Mouse (Mus musculus) embryo, embryonic 11.5 days (tissue): ENCODE results near the gene Cdhr3.
"Not testable (repeated sequence)": the region's sequence is repeated elsewhere in the genome, so short reads cannot be mapped to it uniquely, and the experiment has no call there.

ENCODE experiments used
- DNase-seq: peaks from one replicate; pipeline ENCODE4 v3.0.0-alpha.2; 2012; ENCODE audit warnings: low read depth, low spot score

Gene Cdhr3

GRCm38 (mm10) chr12:33076309-33076708 lies 16.4 kb downstream of the Cdhr3 start:
- DNase-seq: no peak

DNA sequence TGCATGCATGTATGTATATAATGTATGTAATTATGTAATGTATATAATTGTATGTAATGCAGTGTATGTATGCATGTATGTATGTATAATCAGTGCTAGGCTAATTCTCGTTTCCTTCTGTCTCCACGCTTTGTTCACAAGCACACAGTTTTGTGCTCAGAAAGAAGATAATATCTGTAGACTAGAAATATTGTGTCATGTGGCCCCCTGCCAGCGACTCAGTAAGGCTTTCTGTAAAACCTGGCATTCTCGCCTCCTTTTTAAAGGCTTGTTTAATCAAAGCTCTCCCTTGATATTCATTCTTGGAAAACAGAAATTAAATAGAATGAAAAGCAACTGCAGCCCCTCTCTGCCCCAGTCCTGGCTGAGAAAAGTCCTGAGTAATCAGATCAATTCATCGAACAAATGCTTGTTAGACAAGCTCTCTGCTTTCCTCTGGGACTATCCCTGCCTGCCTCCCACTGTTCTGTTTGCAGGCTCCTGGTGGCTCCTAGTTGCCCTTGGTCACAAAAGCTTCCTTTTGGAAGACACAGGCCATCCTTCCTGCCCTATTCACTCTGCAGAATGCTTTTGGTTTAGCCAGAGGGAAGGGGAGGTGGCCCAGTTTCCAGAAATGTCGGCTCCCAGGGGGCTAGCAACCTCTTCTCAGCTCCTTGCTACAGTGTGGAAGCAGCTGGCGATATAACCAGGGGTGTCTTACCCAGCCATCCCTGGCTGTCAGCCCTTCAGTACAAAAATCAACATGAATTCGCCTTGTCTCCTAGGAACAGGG lies 20.6 kb downstream of the Cdhr3 start:
- no peak for DNase-seq

GRCm38 (mm10) chr12:33068977-33069376 lies 23.7 kb downstream of the Cdhr3 start:
- no peak for DNase-seq

DNA sequence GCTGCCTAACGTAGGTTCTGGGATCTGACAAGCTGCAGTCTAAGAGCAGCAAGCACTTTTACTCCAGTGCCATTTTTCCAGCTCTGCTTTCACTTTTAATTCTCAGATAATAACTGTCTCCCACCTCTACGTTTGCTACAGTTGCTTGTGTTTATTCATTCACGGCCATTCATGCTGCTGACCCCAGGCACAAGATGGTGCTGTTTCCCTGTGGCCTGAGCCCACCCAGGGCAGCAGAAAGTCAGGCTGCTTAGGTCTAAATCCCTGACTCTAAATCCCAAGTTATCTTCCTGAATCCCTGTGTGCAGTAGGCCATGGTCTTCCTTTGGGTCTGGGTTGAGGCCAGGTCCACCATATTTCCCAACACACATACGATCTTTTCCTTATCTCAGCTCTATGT lies 26.3 kb downstream of the Cdhr3 start:
- no peak for DNase-seq

GRCm38 (mm10) chr12:33065162-33065561 lies 27.5 kb downstream of the Cdhr3 start:
- no peak for DNase-seq

DNA sequence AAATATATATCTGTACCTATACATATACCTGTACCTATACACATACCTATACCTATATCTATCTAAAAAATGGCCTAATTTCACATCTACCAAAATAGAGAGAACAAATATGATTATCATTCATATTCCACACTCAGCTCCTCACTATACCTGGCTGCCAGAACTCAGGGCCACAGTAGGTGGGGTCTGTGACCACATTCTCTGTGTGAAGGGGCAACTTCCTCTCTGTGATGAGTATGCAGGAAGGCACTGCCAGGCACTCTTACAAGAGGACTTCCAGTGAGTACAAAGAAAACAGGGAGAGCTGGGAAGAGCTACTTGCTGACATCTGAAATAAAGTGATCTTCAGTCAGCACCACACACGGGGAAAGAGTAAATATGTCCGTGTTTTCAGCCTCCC lies 28.4 kb downstream of the Cdhr3 start:
- no peak for DNase-seq

GRCm38 (mm10) chr12:33063250-33063649 lies 29.4 kb downstream of the Cdhr3 start:
- no peak for DNase-seq

DNA sequence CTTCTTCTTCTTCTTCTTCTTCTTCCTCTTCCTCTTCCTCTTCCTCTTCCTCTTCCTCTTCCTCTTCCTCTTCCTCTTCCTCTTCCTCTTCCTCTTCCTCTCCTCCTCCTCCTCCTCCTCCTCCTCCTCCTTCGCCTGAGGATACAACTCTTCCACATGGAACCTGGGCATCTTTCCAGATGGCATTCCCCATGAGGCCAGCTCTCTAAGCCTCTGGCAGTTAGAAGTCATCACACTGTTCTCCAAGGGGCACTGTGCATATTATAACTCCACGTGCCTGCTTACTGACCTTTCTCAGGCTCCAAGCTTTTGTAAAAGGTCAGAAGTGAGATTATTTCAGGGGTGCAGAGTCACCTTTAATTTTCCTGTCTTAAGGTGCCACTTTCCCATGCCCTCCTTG lies 30.3 kb downstream of the Cdhr3 start:
- DNase-seq: not testable (repeated sequence)

- DNase-seq: no peak
Measured at GRCm38 (mm10) chr12:33061651-33062050, 31.0 kb downstream of the Cdhr3 start.

DNA sequence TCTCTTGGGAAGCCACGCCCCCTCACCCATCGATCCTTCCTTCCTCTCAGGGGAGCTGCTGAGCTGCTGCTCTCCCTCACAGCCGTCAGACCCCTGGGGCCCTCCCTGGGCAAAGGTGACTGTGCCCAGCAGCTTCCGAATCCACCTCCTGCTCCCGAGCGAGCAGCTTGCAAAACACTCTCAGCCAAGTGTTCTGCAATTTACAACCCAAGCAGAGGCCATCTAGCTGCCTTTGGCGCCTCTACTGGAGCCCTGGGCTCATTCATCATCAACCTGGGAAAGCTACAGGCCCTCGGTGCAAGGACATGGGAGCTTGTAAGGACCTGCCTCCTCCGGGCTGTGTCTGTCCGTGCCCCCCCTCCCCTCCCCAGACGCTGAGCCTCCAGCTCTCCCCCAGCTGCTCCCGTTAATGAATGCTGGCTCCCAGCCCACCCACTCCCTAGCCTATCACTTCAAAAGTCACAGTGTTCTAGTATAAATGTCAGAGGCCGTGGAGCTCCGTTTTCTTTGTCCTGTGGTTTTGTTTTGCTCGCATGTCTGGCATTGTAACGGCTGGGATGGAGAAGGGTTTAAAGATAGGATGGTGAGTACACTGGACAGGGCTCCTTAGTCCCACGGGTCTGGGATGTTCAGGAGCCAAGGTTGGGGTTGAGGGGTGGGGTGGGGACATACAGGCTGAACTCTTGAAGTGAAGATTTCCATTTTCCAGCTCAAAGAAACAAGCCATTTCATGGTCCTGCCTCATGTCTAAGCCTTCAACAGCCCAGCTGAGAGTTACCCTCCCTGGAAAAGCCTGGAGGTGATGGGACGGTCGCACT lies 35.2 kb downstream of the Cdhr3 start:
- DNase-seq: peak; percentile 48

- DNase-seq: no peak
Measured at GRCm38 (mm10) chr12:33056574-33056973, 36.1 kb downstream of the Cdhr3 start.

DNA sequence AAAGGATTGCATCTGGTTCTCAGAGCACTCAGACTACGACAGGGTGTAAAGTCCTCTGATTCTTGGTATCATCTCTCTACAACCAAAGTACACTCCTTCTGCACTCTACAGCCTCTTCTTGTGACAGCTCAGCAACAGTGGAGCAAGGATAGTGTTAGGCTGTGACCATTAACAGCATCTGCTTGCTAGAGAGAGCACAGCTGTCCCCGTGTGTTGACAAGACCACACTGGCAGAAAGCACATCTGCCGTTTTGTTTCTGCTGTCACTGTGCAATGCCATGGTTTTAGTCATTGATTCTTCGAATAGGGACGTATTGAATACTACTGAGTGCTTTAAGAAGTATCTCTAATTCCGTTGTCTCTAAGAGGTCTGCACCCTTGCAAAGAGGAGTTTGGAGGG lies 36.6 kb downstream of the Cdhr3 start:
- no peak for DNase-seq

DNA sequence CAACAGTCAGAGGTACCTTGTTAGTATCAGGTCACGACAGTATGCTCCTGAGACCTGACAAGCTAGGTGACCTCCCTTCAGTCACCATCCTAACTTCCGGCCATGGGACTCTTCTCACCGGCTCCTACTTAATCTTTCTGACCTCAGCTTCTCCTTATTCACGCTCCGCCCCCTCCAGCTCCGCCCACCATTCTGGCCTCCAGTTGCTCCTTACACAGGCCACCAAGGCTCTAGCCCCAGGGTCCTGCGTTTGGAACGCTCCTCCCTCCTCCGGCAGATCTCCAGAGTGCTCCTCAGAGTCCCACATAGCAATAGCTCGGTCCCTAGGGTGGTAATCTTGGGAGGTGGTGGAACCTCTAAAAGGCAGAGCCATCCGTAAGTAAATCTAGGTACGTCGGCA lies 38.9 kb downstream of the Cdhr3 start:
- DNase-seq: no peak

- DNase-seq: no peak
Measured at GRCm38 (mm10) chr12:33053311-33053710, 39.4 kb downstream of the Cdhr3 start.

- no peak for DNase-seq
Measured at GRCm38 (mm10) chr12:33048391-33048790, 44.3 kb downstream of the Cdhr3 start.

DNA sequence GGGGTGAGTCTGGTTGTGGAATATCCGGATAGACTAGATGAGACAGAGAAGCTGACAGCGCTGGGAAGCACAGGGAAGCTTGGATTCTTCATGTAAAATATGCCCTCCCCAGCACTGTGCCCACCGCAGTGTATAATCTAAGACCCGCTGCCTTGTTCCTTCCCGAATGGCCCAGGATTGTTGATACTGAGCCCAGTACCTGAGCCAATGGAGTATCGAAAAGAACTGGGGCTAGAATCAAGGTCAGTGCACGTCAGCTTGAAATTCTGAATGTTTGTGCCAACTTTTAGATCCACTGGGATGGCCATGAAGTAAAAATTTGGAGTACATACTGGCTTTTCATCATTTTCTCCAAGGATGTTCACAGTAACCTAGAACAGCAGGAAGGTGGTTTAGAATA lies 46.2 kb downstream of the Cdhr3 start:
- DNase-seq: no peak

DNA sequence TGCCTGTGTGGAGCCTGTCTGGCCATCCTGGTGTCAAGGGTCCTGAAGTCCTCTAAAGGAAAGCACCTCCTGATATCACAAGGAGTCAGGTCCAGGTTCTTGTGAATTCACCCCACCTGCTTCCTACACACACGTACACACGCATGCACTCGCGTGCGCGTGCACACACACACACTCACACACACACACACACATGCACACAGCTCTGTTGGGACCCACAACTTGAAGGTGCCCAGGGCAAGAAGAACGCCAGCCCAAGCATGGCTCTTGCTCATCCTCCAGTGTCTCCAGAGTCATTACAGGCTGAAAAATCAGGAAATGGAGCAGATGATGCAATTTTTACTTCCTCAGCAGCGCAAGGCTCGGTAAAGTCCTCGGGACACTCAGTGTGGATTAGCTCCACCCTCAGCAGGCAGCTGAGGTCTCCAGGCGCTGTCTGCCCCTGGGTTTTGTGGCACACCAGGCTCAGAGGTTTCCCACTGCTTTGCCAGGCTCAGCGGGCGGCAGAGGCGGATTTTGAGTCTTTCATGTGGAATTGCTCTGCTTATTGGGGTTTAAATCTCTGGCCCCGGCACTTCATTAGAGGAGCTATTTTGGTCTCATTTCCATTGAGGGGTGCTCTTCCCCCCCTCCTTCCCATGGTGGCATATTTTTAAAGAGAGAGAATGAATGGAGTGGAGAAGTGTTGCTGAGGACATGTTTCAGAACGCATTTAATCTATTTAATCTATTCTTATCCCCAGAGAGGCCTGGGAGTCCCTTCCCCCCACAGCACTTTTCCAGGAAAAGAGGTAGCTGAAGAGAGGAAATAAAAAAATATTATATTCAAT lies 46.9 kb downstream of the Cdhr3 start:
- DNase-seq: no peak

DNA sequence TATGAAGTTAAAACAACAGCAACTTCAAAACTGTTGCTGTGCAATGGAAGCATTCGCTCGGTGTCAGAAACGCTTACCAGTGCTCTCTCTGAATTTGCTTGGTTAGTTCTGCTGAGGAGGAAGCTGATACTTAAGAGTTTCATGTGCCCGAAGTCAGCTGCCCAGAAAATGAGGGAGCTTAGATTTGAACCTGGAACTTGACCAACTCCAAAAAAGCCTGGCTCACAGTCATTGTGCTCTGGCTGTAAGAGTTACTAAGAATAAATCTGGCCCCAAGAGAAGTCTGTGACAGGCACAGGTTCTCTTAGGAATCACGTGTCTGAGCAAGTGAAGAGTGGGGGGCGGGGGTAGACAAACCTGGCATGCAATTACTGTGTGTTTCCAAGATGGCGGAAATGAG lies 51.2 kb downstream of the Cdhr3 start:
- DNase-seq: no peak

DNA sequence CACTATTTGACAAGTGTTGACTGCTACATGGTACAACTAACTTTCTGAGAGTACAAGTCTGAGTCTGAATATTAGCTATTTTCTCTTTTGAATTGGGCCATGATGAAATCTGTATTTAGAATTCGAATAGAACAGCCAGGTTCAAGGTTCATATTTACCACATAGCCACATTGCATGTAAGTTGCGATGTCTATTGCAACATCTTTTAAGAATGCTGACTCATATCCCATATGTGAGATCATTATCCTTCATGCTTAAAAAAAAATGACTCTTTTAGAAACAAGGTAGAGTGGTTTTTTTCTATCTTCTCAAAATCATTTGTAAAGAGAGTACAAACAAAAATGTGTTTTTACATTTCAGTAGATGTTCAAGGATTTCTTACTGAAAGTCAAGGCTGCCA lies 51.9 kb downstream of the Cdhr3 start:
- DNase-seq: no peak

- no peak for DNase-seq
Measured at GRCm38 (mm10) chr12:33038676-33039075, 54.0 kb downstream of the Cdhr3 start.

DNA sequence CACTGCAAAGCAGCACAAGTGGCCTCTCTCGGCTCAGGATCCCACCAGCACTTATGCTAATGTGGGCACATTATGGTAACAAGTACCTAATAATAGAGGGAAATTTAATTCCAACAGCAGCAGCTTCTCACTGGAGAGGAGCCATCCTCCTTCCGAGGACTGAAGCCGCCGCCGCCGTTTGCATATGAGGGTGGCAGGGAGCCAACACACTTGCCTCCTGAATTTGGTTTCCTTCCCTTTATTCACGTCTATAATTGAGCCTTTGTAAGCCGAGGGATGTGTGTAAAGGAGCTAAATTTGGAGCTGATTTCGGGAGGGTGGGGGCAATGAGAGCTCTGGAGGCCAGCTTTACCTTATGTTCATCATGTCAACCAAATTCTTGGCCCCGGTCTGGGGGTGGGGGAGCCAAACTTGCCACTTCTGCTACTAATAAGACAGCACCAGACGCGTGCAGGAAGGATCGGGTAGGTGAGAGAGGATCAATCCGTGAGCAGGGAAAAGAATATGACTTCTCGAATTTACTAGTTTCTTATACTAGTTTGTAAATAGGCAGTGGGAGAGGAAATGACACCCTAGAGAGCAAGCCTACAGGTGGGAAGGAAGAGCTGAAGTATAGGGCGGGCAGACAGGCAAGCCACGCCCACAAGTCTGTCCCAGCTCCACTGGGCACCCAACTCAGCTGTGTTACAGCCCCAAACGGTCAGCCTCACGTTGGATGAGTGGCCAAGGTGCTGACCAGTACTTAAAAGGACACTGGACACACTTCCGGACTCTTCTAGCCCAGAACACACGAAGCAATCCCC lies 56.8 kb downstream of the Cdhr3 start:
- DNase-seq: no peak
